Mouse (Mus musculus) brain, embryonic 14.5 days (tissue): ENCODE measurements around the gene Cfap77. TPM values are rescaled to one million over a fixed set of nuclear protein-coding genes. Genes with fewer than 3 reads are reported as not detected.
"Not testable (repeated sequence)": the region's sequence is repeated elsewhere in the genome, so short reads cannot be mapped to it uniquely, and the experiment has no call there.

Experiments
- DNase-seq: peaks from one replicate; pipeline ENCODE4 v3.0.0-alpha.2; 2011; ENCODE audit warnings: low read depth
- CTCF ChIP-seq: fragments of 200-500 bp; IDR thresholded peaks from 2 replicates; pipeline ENCODE4 v1.5.1; 2012; ENCODE audit warnings: inconsistent platforms, mild to moderate bottlenecking, moderate library complexity, borderline replicate concordance; ENCODE audit not compliant: insufficient read depth, insufficient read length; ENCODE audit errors: extremely low read depth
- POLR2A ChIP-seq: fragments of 200-500 bp; IDR thresholded peaks from 2 replicates; pipeline ENCODE4 v1.6.1; 2012; ENCODE audit warnings: mild to moderate bottlenecking, inconsistent platforms, borderline replicate concordance; ENCODE audit not compliant: poor library complexity, insufficient read depth, insufficient read length, severe bottlenecking; ENCODE audit errors: extremely low read depth
- polyA plus RNA-seq: library from polyadenylated mRNA; depleted of rRNA; stranded (reverse); fragments of >200 nt; gene quantifications from 2 replicates; pipeline ENCODE4 v1.2.3, GENCODE M21; 2012; rRNA removed

Cfap77 gene
- 0.79 and 1.8 TPM in 2 replicates for polyA plus RNA-seq

DNA sequence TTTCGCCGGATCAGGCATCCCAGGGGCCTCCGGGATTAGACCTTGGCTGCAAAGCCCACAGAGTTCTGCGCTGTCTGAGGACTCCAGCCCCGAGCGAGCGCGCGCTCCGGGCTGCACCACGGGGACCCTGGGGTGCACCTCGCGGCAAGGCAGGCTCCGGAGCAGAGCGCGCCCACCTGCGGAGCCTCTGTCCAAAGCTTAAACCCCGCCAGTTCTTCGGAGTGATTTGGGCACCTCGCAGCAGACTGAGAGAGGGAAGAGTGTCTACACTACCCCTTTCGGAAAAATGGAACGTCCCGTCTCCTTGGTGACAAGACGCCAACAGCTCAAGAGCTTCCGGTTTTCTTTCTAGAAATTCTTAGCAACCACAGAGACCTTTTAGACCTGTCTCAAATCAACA lies at the start of gene Cfap77:
Cfap77 (minus strand) TSS at position 76 of the 400 bp plus-strand sequence.
- TF ChIP-seq POLR2A: no peak
- TF ChIP-seq CTCF: no peak

DNA sequence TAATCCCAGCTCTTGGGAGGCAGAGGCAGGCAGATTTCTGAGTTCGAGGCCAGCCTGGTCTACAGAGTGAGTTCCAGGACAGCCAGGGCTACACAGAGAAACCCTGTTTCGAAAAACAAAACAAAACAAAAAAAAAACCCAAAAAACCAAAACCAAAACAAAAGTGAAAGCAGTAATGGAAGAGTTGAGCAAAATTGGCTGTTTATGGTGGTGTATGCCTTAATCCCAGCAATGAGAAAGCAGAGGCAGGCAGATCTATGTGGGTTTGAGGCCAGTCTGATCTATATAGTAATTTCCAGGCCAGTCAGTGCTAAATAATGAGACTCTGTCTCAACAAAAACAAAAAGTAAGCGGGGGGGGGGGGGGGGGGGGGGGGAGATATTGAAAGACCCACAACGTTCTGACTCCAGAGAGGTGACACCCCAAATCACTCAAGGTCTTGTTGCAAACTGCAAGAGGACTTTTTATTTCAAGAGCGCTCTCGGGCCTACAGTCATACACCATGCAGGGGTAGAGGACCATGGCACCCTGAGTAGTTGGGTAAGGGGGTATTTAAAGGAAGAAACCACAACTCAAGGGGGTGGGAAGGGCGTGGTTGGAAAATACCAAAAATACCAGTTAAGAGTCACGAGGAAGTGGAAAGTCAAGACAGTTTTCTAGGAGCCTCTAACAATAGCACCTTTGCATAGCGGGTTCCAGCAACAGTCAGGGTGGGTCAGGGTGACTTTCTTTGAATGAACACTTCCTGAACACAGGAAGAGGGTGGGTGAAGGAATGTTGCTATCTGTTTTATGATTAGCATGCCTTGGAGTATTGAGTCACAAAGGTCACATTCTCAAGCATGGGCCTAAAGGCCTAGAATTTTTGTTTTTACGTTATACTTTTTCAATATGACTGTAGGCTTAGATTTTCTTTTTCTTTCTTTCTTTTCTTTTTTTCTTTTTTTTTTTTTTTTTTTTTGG lies 47.8 kb upstream of the Cfap77 start:
- DNase-seq: not testable (repeated sequence)

More for the DNA sequence above, at the start of gene Cfap77:
- peak; percentile 89 for DNase-seq

DNA sequence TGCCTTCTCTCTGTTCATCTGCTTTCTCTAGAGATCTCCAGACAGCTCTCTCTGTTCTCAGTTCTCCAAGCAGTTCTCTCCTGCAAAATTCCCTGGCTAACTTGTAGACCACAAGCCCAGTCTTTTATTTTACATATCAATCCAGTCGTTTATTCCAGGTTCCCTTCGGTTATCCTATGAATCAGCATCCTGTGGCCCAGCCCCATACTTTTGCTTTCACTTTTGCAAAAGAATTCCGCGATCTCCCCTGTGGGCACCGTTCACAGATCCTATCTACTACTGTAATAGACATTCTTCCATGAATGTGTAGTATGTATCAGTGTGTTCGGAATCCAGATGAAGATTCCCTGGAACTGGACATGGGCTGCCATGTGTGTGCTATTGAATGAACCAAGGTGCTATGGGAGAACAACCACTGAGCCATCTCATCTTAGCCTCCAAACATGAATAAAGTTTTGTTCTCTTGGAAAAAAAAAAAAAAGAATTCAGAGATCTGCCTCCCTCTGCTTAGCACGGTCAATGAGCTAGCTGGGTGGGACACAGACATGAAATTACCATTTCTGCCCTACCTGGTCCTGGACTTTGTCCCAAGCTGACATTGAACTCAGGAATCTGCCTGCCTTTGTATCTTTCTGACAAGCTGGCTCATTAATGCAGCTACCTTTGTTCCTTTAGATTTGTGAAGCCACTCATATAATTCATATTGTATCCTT lies 46.1 kb upstream of the Cfap77 start:
- no peak for DNase-seq
- TF ChIP-seq POLR2A: no peak

DNA sequence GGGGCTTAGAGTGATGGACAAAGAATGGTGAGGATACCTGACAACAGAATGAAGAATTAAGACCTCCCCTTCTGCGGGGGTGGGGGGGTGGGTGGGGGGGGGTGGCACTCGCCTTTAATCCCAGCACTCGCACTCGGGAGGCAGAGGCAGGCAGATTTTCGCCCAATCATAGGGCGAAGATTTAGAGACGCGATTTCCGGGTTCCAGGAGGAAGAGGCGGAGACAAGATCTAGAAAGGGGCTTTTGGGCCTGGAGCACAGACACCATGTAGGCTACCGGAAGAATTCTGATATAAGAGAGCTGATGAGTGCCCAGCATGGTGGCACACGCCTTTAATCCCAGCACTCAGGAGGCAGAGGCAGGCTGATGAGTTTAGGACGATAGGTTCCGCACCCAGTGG lies 44.8 kb upstream of the Cfap77 start:
- no peak for DNase-seq
- TF ChIP-seq CTCF (no peak), POLR2A (no peak)

DNA sequence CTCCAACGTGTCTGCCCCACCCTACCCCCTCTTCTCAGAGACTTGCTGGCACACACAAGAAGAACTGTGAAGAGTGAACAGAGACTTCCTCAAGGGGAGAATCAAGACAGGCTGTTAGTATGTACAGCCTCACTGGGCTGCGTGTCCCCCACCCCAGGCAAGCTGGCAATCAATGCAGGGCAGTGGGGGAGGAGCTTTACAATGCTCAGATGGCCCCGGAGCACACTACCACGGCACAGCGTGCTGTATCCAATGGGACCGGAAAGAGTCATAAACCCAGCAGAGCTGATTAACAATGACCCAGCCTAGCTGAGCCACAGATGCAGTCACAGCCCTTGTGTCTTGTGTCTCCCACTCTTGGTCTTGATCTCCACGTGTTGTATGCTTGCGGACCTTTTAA lies 43.9 kb upstream of the Cfap77 start:
- DNase-seq: no peak
- TF ChIP-seq CTCF (no peak), POLR2A (no peak)

DNA sequence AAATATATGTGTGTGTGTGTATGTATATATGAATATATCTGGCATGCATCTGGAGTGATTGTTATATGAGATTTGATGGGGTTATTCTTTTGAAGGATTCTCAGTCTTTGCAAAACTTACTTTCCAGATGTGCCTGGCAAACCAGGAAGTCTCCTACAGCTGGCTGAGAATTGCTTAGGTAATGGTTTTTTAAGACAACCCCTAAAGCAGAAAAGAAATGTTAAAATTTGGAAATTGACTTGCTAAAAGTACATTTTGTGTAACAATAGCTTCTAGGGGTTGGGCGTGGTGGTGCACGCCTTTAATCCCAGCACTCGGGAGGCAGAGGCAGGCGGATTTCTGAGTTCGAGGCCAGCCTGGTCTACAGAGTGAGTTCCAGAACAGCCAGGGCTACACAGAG lies 43.1 kb upstream of the Cfap77 start:
- DNase-seq: not testable (repeated sequence)

DNA sequence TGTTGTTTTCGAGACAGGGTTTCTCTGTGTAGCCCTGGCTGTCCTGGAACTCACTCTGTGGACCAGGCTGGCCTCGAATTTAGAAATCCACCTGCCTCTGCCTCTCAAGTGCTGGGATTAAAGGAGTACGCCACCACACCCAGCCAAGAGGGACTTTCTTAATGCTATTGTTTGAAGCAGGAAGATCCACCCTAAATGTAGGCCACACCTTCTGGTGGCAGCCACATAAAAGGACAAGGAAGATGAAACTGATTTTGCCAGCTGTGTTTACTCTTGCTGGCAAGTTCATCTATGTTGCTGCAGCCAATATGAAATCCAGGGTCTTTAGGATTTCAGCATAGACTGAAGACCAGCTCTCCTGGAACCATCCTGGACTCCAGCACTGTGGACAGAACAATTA lies 42.6 kb upstream of the Cfap77 start:
- TF ChIP-seq POLR2A: no peak
- TF ChIP-seq CTCF: no peak
- DNase-seq: no peak

DNA sequence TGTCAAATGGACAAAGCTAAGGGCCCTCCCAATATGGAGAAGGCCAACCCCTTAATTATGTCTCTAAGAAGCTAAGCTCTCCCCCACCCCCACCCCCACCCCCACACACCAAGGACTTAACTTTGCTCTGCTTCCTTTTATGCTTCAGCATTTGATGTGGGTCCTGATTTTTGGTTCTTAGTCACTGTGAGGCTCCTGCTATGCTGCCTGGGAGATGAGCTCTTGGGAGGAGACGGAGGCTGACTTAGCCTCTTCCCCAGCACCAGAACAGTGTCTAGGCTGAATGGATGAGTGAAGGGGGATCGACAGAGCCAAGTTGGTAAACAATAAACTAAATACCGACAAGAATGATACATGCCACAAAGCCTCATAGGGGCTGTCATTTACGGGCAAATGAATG lies 41.9 kb upstream of the Cfap77 start:
- no peak for TF ChIP-seq CTCF
- TF ChIP-seq POLR2A: no peak
- DNase-seq: no peak

DNA sequence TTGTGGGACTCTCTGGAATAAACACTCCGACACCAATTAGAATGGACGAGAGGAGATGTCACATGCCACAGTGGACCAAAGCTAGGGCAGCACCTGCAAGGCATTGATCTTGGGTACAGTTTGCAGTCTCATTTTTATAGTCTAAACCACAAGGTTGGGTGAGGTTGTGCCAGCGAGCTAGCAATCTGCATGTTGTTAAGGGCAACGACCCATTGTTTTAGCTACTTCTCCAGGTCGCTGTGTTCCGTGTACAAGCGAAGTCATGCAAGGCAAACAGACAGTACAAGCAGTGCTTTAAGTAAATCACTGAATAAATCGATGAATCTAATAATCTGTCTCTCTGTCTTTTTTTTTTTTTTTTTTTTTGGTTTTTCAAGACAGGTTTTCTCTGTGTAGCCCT lies 40.8 kb upstream of the Cfap77 start:
- DNase-seq: no peak
- TF ChIP-seq POLR2A (no peak), CTCF (no peak)

DNA sequence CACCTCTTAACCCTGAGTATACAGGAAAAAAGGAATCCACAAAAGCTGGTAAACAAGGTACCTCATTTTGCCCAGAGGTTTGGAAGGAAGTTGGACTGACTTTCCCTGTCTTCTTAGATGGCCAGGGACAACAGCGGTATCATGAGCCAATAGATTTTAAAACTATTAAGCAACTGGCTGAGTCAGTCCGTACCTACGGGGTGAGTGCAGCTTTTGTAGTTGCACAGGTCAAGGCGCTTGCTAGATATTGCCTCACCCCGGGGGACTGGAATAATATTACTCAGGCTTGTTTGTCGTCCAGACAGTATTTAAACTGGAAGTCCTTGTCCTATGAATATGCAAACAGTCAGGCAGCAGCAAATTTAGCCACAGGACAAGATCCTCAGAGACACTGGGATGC lies 34.4 kb upstream of the Cfap77 start:
- DNase-seq: not testable (repeated sequence)

DNA sequence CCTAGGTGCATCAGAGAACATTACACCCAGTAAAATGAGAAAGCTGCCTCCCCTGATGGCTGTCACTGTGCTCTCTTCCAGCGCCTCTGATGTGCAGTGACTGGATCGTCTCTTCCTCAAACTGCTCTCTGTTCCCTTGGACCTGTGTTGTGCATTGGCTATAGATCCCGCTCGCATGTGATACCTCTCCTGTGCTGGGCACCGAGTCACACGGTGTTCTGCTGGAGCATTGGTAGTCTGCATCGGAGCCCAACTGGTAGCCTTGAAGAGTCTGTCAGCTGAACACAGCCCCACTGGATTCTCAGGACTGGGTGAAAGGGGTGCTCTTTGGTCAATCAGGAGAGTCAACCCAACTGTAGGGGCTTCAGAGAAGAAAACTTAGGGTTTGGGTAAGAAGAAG lies 31.2 kb upstream of the Cfap77 start:
- no peak for DNase-seq
- no peak for TF ChIP-seq CTCF
- no peak for TF ChIP-seq POLR2A

DNA sequence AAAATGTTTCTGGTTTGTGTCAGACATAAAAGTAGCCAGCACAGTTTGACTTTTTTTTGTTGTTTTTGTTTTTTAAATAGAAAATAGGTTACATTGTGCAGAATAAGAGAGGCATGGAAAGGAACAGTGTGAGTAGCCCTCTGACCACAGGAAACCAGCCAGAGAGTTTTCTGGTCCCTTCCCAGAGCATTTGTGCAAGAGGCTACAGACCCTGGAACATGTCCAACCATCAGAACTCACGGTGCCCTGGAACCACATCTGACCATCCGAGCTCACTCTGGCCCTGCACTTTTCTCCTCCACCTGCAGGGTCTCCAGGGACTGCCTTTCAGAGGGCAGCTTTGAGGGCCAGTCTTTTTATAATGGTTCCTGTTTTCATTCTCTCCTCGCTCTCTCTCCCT lies 27.1 kb upstream of the Cfap77 start:
- DNase-seq: no peak
- TF ChIP-seq CTCF (peak; percentile 7; the same call in 1 of the 2 replicates), POLR2A (no peak)
